Comparison of ENCODE assay signal across 8 mouse cellular contexts in the genomic region with DNA sequence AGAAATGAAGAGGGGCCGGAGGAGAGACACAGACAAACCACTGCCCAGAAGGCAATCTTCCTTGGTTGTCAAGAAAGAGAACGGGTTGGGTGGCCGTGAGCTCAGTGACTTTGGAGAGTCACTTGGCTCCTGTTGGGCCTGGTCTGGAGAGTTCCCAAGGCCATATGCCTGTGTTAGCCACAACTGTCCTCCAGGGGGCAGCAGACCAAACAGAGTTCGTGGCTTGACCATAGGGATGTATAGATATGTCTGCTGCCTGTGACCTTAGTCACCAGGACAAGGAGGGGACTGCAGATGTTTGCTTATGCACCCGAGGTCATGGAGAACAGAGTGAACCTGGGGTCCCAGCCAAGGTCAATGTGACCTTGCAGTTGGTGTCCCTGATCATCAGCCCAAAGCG.
A peak's percentile ranks its signal among the peaks of the same experiment; 100 is the strongest.
DNase-seq lines count a peak whose midpoint lies in the region; ATAC-seq lines count a peak whose summit lies in the region.

No protein-coding gene starts in this region.

- ATAC-seq in cerebellum, adult (ENCODE audit: insufficient number of reproducible peaks, low FRiP score, low TSS enrichment), result no peak
- ATAC-seq in monocyte, adult 5-6 weeks (replicated peaks; ENCODE audit: insufficient number of reproducible peaks, low FRiP score, low TSS enrichment, poor library complexity, severe bottlenecking), result 0 out of 2 replicates have a peak, but pooled peaks have one; percentile 36

- DNase-seq in cerebellum, adult 11 months, result peak; percentile 56
- DNase-seq in ovary, adult 18-20 months (ENCODE audit: low spot score), result peak; percentile 11
- no peak for DNase-seq in ovary, postnatal 10 days (ENCODE audit: low spot score)
- DNase-seq in cerebellum, postnatal 25 days, result peak; percentile 76 to 80
- DNase-seq in kidney, postnatal 14 days, result peak; percentile 44
- peak; percentile 36 to 72 for DNase-seq in urinary bladder, postnatal 4 days (ENCODE audit: low spot score in 2 of 2)
